Mouse (Mus musculus) spleen, adult 18-20 months (tissue): ENCODE measurements around the gene Tcf12.

Experiments used
- DNase-seq, 2 experiments: peaks; one replicate each; pipeline ENCODE4 v3.0.0; 2022; ENCODE audit warnings: mixed read lengths in 2 of 2

Tcf12 gene

GRCm38 (mm10) chr9:71978886-71979285 lies 132.8 kb downstream of the Tcf12 start:
- DNase-seq, result no peak

- DNase-seq, result peak in 1 of 2 experiments; percentile 7
Measured at GRCm38 (mm10) chr9:71976034-71976433, 135.6 kb downstream of the Tcf12 start.

GRCm38 (mm10) chr9:71975141-71975540 lies 136.5 kb downstream of the Tcf12 start:
- DNase-seq, result no peak

GRCm38 (mm10) chr9:71974541-71974959 lies 137.1 kb downstream of the Tcf12 start:
- DNase-seq, result no peak

GRCm38 (mm10) chr9:71964039-71964438 lies 147.6 kb downstream of the Tcf12 start:
- no peak for DNase-seq

- DNase-seq, result no peak
Measured at GRCm38 (mm10) chr9:71960026-71960396, 151.7 kb downstream of the Tcf12 start.

- no peak for DNase-seq
Measured at GRCm38 (mm10) chr9:71959259-71960025, 152.2 kb downstream of the Tcf12 start.

- no peak for DNase-seq
Measured at GRCm38 (mm10) chr9:71953217-71953616, 158.5 kb downstream of the Tcf12 start.

GRCm38 (mm10) chr9:71952621-71953076 lies 159.0 kb downstream of the Tcf12 start:
- DNase-seq, result no peak

- DNase-seq, result no peak
Measured at GRCm38 (mm10) chr9:71951926-71952325, 159.7 kb downstream of the Tcf12 start.

- DNase-seq, result no peak
Measured at GRCm38 (mm10) chr9:71951341-71951740, 160.3 kb downstream of the Tcf12 start.

- no peak for DNase-seq
Measured at GRCm38 (mm10) chr9:71944801-71945200, 166.9 kb downstream of the Tcf12 start.

GRCm38 (mm10) chr9:71942424-71942823 lies 169.2 kb downstream of the Tcf12 start:
- no peak for DNase-seq

GRCm38 (mm10) chr9:71940016-71940415 lies 171.7 kb downstream of the Tcf12 start:
- no peak for DNase-seq

GRCm38 (mm10) chr9:71936199-71936598 lies 175.5 kb downstream of the Tcf12 start:
- DNase-seq, result no peak

GRCm38 (mm10) chr9:71934833-71935232 lies 176.8 kb downstream of the Tcf12 start:
- no peak for DNase-seq

GRCm38 (mm10) chr9:71931965-71932364 lies 179.7 kb downstream of the Tcf12 start:
- no peak for DNase-seq

GRCm38 (mm10) chr9:71931358-71931715 lies 180.3 kb downstream of the Tcf12 start:
- DNase-seq, result no peak

GRCm38 (mm10) chr9:71930431-71931357 lies 181.0 kb downstream of the Tcf12 start:
- DNase-seq, result no peak

- no peak for DNase-seq
Measured at GRCm38 (mm10) chr9:71916662-71916953, 195.1 kb downstream of the Tcf12 start.

- DNase-seq, result no peak
Measured at GRCm38 (mm10) chr9:71915871-71916661, 195.6 kb downstream of the Tcf12 start.

GRCm38 (mm10) chr9:71906522-71906921 lies 205.1 kb downstream of the Tcf12 start:
- no peak for DNase-seq

GRCm38 (mm10) chr9:71898852-71899251 lies 212.8 kb downstream of the Tcf12 start:
- DNase-seq, result no peak
